Mouse (Mus musculus) liver, embryonic 16.5 days (tissue): ENCODE measurements at regions not wholly inside any gene's neighbourhood (a gene's known extent, or its start where the extent isn't known, plus 50 kb on each side); places are given as distances from the start of the nearest gene placed in this dataset.

Source experiments
- ATAC-seq: fragments of 200-750 bp; cut with Nextera tagmentation; 2 replicates; pipeline ENCODE4 v1.8.0; 2017; ENCODE audit warnings: low read depth, mild to moderate bottlenecking, moderate number of reproducible peaks, moderate library complexity
- H3K27ac ChIP-seq: fragments of 300-500 bp; sonication (generic); 2 replicates; pipeline ENCODE4 v1.5.1; 2014; ENCODE audit warnings: mild to moderate bottlenecking, low read length
- H3K27me3 ChIP-seq: fragments of 300-500 bp; sonication (generic); 2 replicates; pipeline ENCODE4 v1.6.1; 2014; ENCODE audit warnings: low read depth, low read length, mixed read lengths; ENCODE audit not compliant: control insufficient read depth, insufficient read depth
- H3K36me3 ChIP-seq: fragments of 300-500 bp; sonication (generic); 2 replicates; pipeline ENCODE4 v1.6.1; 2014; ENCODE audit warnings: mild to moderate bottlenecking; ENCODE audit not compliant: control insufficient read depth, insufficient read depth
- H3K4me1 ChIP-seq: fragments of 300-500 bp; sonication (generic); 2 replicates; pipeline ENCODE4 v1.6.1; 2014; ENCODE audit warnings: low read depth, low read length, mixed read lengths; ENCODE audit not compliant: control insufficient read depth
- H3K4me2 ChIP-seq: fragments of 300-500 bp; sonication (generic); 2 replicates; pipeline ENCODE4 v1.6.1; 2014; ENCODE audit warnings: low read depth, low read length, mixed read lengths
- H3K4me3 ChIP-seq: fragments of 300-500 bp; sonication (generic); 2 replicates; pipeline ENCODE4 v1.5.1; 2014; ENCODE audit warnings: low read depth, mild to moderate bottlenecking, low read length
- H3K9ac ChIP-seq: fragments of 300-500 bp; sonication (generic); 2 replicates; pipeline ENCODE4 v1.6.1; 2014; ENCODE audit warnings: low read depth, low read length
- H3K9me3 ChIP-seq: fragments of 300-500 bp; sonication (generic); replicated peaks from 2 replicates; pipeline ENCODE4 v1.6.1; 2016; ENCODE audit warnings: low read length; ENCODE audit not compliant: control insufficient read depth
- WGBS: fragments of 180-500 bp; shearing (Covaris S2); extraction: QIAGEN DNeasy Blood & Tissue Kit; methylation state at CpG from one replicate; pipeline ENCODE4 v1.1.7; 2014; ENCODE audit not compliant: insufficient replicate concordance; 5-methylcytosine and 5-hydroxymethylcytosine counted together

DNA sequence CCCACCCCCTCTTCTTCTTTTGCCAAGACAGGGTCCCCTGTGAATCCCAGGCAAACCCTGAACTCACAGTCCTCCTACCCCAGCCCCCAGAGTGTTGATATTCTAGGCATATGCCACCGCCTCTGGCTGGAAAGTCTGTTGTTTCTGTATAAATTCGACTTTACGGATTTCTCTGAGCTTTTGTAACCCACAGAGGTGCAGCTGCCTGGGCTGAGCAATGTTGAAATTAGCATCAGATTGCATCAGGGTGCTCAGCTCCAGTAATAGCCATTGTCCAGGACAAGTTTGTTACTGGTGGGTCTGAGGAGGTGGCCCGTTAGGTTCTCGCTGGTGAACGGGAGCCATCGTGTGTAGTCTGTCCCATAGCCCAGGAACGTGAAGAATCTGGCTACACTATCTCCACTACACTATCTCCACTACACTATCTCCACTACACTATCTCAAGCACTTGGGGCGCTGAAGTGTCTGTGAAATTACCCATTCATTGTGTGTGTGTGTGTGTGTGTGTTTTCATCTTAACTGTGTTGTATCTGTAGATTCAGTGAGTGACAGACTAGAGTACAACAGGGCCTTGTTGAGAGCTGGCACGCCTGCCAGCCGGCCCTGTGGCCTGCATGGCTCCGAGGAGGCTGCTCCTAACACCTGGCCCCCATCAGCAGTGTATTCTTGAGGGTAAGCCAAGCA is 92.4 kb upstream of the Hnrnpk start:
- WGBS = 64% methylated on average over 12 of the region's 12 CpGs
- H3K9ac ChIP-seq = no peak overlapping the region
- H3K4me2 ChIP-seq = no peak overlapping the region
- no peak for ATAC-seq
- no peak overlapping the region for H3K27ac ChIP-seq
- H3K4me3 ChIP-seq = no peak overlapping the region
- H3K9me3 ChIP-seq = no peaks in the 10 kb centered on the region
- H3K4me1 ChIP-seq = no peaks in the 10 kb centered on the region
- no peaks in the 10 kb centered on the region; the same call in none of the 2 replicates for H3K27me3 ChIP-seq
- no peaks in the 10 kb centered on the region for H3K36me3 ChIP-seq

DNA sequence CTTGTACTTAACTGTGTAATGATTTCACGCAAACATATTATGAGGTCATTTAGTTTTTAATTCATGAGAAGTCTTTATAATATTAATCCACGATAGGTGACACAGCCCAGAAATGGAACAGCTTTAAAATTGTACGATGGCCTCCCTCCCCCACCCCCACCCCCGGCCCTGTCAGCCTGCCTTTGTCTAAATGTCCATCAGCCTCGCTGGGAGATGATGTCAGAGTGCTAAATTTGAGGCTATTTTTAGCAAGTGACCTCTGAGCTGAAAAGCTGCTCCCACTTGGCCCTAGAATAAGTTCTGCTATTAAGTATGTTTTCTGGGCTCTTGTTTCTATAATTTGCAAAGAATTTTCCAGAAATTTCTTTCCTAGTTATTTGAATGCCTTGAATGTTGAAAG is 91.6 kb upstream of the Hnrnpk start:
- Histone ChIP-seq H3K9me3 (no peaks in the 10 kb centered on the region), H3K4me2 (no peak overlapping the region), H3K36me3 (no peaks in the 10 kb centered on the region), H3K27ac (no peak overlapping the region), H3K4me3 (no peak overlapping the region), H3K9ac (no peak overlapping the region), H3K4me1 (no peaks in the 10 kb centered on the region), H3K27me3 (no peaks in the 10 kb centered on the region; the same call in none of the 2 replicates)
- WGBS = 30% methylated on average over 5 of the region's 5 CpGs
- no peak for ATAC-seq

- Histone ChIP-seq H3K9ac (no peak overlapping the region), H3K27me3 (no peaks in the 10 kb centered on the region; the same call in 1 of the 2 replicates), H3K4me2 (no peak overlapping the region), H3K36me3 (no peaks in the 10 kb centered on the region), H3K27ac (no peak overlapping the region), H3K9me3 (no peaks in the 10 kb centered on the region), H3K4me3 (no peak overlapping the region), H3K4me1 (no peaks in the 10 kb centered on the region)
- no peak for ATAC-seq
- WGBS = 50% methylated on average over 8 of the region's 8 CpGs
Measured at GRCm38 (mm10) chr13:58490829-58491228, 87.7 kb upstream of the Hnrnpk start.

- H3K36me3 ChIP-seq = no peaks in the 10 kb centered on the region
- no peak overlapping the region for H3K9ac ChIP-seq
- no peak overlapping the region for H3K4me2 ChIP-seq
- H3K27me3 ChIP-seq = no peaks in the 10 kb centered on the region
- no peaks in the 10 kb centered on the region for H3K9me3 ChIP-seq
- no peak overlapping the region for H3K4me3 ChIP-seq
- no peak for ATAC-seq
- WGBS = 67% methylated on average over 10 of the region's 10 CpGs
- H3K27ac ChIP-seq = no peak overlapping the region
- H3K4me1 ChIP-seq = no peaks in the 10 kb centered on the region; the same call in 1 of the 2 replicates
Measured at GRCm38 (mm10) chr13:58485011-58485410, 81.9 kb upstream of the Hnrnpk start.

GRCm38 (mm10) chr13:58482701-58483100 is 79.6 kb upstream of the Hnrnpk start:
- ATAC-seq = no peak
- H3K9me3 ChIP-seq = no peaks in the 10 kb centered on the region
- 47% methylated on average over 9 of the region's 9 CpGs for WGBS
- no peak overlapping the region for H3K27ac ChIP-seq
- H3K27me3 ChIP-seq = no peaks in the 10 kb centered on the region
- no peak overlapping the region for H3K9ac ChIP-seq
- no peaks in the 10 kb centered on the region for H3K36me3 ChIP-seq
- no peak overlapping the region for H3K4me2 ChIP-seq
- H3K4me3 ChIP-seq = no peak overlapping the region
- H3K4me1 ChIP-seq = no peaks in the 10 kb centered on the region; the same call in 1 of the 2 replicates

GRCm38 (mm10) chr13:58480928-58481598 is 77.9 kb upstream of the Hnrnpk start:
- no peaks in the 10 kb centered on the region for H3K9me3 ChIP-seq
- 17% methylated on average over 10 of the region's 10 CpGs for WGBS
- H3K36me3 ChIP-seq = no peaks in the 10 kb centered on the region
- no peaks in the 10 kb centered on the region for H3K27me3 ChIP-seq
- no peak overlapping the region for H3K4me3 ChIP-seq
- H3K9ac ChIP-seq = no peak overlapping the region
- H3K4me1 ChIP-seq = peaks cover 9% of the 10 kb centered on the region
- no peak overlapping the region for H3K27ac ChIP-seq
- no peak overlapping the region for H3K4me2 ChIP-seq
- no peak for ATAC-seq

GRCm38 (mm10) chr13:58480388-58480927 is 77.3 kb upstream of the Hnrnpk start:
- Histone ChIP-seq H3K9ac (no peak overlapping the region), H3K4me2 (no peak overlapping the region), H3K27me3 (no peaks in the 10 kb centered on the region), H3K36me3 (no peaks in the 10 kb centered on the region), H3K9me3 (no peaks in the 10 kb centered on the region), H3K4me1 (peaks cover 10% of the 10 kb centered on the region), H3K27ac (no peak overlapping the region), H3K4me3 (no peak overlapping the region)
- ATAC-seq = no peak
- 76% methylated on average over 8 of the region's 8 CpGs for WGBS

- Histone ChIP-seq H3K4me3 (no peak overlapping the region), H3K4me2 (no peak overlapping the region), H3K27me3 (peaks cover 3% of the 10 kb centered on the region; the same call in 1 of the 2 replicates), H3K27ac (no peak overlapping the region), H3K4me1 (peaks cover 13% of the 10 kb centered on the region), H3K9ac (no peak overlapping the region), H3K36me3 (no peaks in the 10 kb centered on the region), H3K9me3 (no peaks in the 10 kb centered on the region)
- 52% methylated on average over 5 of the region's 5 CpGs for WGBS
- ATAC-seq = no peak
Measured at GRCm38 (mm10) chr13:58478438-58478837, 75.3 kb upstream of the Hnrnpk start.

DNA sequence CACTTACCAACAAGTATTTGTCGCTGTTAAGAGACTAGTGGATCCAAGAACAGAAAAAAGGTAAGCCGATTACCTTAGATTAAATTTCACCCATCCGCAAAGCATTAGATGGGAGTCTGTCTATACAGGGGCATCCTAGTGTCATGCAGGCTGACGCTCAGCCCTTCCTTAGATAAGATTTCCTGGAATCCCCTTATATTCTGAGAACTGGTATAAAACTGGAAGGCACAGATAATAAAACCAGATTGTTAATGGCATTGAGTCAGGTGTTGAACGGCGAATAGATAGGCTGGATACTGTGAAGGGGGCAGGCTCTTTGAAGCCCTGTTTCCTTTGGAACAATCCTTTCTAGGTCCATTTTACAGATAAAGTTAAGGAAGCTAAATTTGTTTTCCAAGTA is 74.1 kb upstream of the Hnrnpk start:
- H3K4me2 ChIP-seq = peak overlapping the region; percentile 29

More for the DNA sequence above, 74.1 kb upstream of the Hnrnpk start:
- Histone ChIP-seq H3K9ac (no peak overlapping the region), H3K9me3 (no peaks in the 10 kb centered on the region), H3K4me1 (peaks cover 13% of the 10 kb centered on the region), H3K27ac (no peak overlapping the region), H3K4me3 (no peak overlapping the region), H3K36me3 (no peaks in the 10 kb centered on the region), H3K27me3 (peaks cover 12% of the 10 kb centered on the region)
- 46% methylated on average over 6 of the region's 6 CpGs for WGBS
- peak; percentile 46 for ATAC-seq
